Mouse (Mus musculus) testis, adult 2 months (tissue): ENCODE data around the gene Lhx2. TPM values are rescaled to one million over a fixed set of nuclear protein-coding genes. Genes with fewer than 3 reads are reported as not detected.

Source experiments
- H3K27ac ChIP-seq: fragments of 200-500 bp; 2 replicates; pipeline ENCODE4 v1.5.1; 2012; ENCODE audit warnings: low read depth, low read length; ENCODE audit not compliant: control insufficient read depth, insufficient read depth
- H3K27me3 ChIP-seq: fragments of 200-500 bp; 2 replicates; pipeline ENCODE4 v1.6.1; 2012; ENCODE audit warnings: mild to moderate bottlenecking, low read length, moderate library complexity; ENCODE audit not compliant: control insufficient read depth, insufficient read depth
- H3K36me3 ChIP-seq: fragments of 200-500 bp; 2 replicates; pipeline ENCODE4 v1.6.1; 2012; ENCODE audit warnings: mild to moderate bottlenecking, low read length; ENCODE audit not compliant: control insufficient read depth, insufficient read depth
- H3K4me1 ChIP-seq: fragments of 200-500 bp; 2 replicates; pipeline ENCODE4 v1.6.1; 2012; ENCODE audit warnings: low read length; ENCODE audit not compliant: control insufficient read depth, insufficient read depth
- H3K4me3 ChIP-seq: fragments of 200-500 bp; 2 replicates; pipeline ENCODE4 v1.5.1; 2012; ENCODE audit warnings: low read depth, mild to moderate bottlenecking, low read length, moderate library complexity, mixed read lengths; ENCODE audit not compliant: control insufficient read depth
- CTCF ChIP-seq: fragments of 200-500 bp; IDR thresholded peaks from 2 replicates; pipeline ENCODE4 v1.5.1; 2012; ENCODE audit warnings: low read depth, mild to moderate bottlenecking, inconsistent platforms, low read length, moderate library complexity; ENCODE audit not compliant: control insufficient read depth, insufficient read depth, insufficient replicate concordance
- POLR2A ChIP-seq: fragments of 200-500 bp; IDR thresholded peaks from 2 replicates; pipeline ENCODE4 v1.6.1; 2012; ENCODE audit warnings: low read depth, mild to moderate bottlenecking, inconsistent platforms, low read length, moderate library complexity; ENCODE audit not compliant: control insufficient read depth
- polyA plus RNA-seq: library from polyadenylated mRNA; depleted of rRNA; stranded (reverse); fragments of >200 nt; gene quantifications from 2 replicates; pipeline ENCODE4 v1.2.3, GENCODE M21; 2012

The Lhx2 gene
- polyA plus RNA-seq, 1 experiment = 1.0 TPM

DNA sequence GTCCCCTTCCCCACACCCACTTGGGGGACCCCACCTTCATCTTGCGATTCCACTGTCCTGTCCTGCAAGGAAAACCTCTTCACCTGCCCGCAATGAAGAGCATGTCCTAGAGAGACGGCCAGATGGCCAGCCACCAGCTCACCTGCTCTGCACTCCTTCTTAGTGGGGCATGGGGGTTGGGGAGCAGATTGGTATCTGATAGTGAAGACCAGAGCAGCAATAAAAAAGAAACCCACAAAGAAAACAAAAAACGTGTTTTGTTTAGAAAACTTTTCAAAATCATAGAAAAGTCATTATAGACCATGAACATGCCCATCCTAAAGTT is 40.4 kb downstream of the Lhx2 start:
- no peak for TF ChIP-seq CTCF
- TF ChIP-seq POLR2A = no peak
- Histone ChIP-seq H3K4me1 (peaks cover 12% of the 10 kb centered on the region), H3K27me3 (no peaks in the 10 kb centered on the region; the same call in 1 of the 2 replicates), H3K4me3 (peak overlapping the region; percentile 13), H3K27ac (no peak overlapping the region), H3K36me3 (no peaks in the 10 kb centered on the region)

DNA sequence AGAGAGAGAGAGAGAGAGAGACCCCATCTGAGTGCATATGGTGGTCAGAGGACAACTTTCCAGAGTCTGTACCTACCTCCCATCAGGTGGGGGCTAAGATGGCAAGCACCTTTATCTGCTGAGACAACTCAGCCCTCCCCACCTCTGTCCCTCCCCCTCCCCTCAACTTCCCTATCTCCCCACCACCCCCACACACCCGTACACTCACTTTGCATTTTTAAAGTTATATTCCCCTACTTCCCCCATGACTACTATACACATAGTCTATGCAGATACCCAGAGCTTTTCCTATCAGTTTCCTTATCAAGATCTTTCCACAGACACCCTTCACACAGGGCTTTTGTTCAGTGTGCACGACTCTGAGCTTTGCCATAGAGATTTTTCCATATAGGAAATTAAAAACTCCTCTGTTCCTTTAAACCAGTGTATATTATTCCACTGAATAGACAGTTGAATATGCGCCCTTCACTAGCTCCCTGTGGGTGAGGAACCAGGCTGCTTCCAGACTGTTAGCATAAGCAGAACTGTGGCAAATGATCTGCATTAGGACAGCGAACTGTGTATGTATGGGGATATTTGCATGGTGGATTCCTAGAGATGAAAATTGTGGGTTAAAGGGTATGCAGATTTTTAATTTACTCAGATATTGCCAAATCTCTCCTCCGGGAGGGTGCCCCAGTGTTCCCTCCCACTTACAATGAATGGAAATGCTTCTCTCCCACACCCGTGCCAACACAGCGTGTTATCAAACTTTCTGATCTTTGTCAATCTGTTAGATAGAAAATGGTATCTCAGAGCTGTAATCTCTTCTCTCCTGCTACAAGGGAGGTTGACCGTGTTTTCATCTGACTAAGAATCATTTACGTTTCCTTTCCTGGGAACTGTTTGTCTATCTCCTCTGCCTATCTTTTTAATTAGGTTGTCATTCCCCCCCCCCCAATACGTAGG is 41.3 kb downstream of the Lhx2 start:
- TF ChIP-seq POLR2A (no peak), CTCF (no peak)
- no peak overlapping the region for H3K27ac ChIP-seq
- no peaks in the 10 kb centered on the region; the same call in 1 of the 2 replicates for H3K27me3 ChIP-seq
- H3K36me3 ChIP-seq = no peaks in the 10 kb centered on the region
- peaks cover 12% of the 10 kb centered on the region for H3K4me1 ChIP-seq
- no peak overlapping the region for H3K4me3 ChIP-seq

DNA sequence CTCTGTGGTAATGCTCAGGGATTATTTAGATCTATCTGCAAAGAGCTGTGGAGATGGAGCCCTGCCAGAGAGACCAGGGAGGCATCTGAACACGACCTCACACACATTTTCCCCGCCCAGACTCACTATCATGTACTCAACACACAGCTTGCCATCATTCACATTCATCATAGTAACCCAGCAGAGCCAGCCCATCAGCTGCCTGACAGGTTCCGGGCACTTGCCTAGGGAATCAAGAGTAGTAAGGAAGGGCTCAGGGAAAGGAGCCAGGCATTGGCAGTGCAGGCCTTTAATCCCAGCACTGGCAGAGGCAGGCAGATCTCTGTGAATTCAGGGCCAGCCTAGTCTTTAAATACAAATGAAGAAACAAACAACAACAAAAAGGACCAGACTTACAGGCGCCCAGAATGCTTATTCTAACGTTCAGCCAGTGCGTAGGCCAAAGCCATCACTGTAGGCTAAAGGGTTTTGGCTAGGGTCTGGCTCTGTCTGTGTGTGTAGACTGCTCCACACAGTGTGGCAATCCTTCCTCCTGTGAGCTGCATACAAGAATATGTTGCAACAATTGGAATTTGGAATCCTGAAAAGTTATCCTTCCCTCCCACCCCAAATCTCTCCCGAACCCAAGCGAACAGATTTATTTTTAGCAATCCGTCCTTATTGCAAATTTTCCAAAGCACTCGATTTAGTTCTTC is 48.6 kb downstream of the Lhx2 start:
- no peaks in the 10 kb centered on the region for H3K4me1 ChIP-seq
- H3K27ac ChIP-seq = no peak overlapping the region
- no peak overlapping the region for H3K4me3 ChIP-seq
- H3K27me3 ChIP-seq = no peaks in the 10 kb centered on the region
- H3K36me3 ChIP-seq = no peaks in the 10 kb centered on the region
- TF ChIP-seq CTCF = no peak
- no peak for TF ChIP-seq POLR2A

DNA sequence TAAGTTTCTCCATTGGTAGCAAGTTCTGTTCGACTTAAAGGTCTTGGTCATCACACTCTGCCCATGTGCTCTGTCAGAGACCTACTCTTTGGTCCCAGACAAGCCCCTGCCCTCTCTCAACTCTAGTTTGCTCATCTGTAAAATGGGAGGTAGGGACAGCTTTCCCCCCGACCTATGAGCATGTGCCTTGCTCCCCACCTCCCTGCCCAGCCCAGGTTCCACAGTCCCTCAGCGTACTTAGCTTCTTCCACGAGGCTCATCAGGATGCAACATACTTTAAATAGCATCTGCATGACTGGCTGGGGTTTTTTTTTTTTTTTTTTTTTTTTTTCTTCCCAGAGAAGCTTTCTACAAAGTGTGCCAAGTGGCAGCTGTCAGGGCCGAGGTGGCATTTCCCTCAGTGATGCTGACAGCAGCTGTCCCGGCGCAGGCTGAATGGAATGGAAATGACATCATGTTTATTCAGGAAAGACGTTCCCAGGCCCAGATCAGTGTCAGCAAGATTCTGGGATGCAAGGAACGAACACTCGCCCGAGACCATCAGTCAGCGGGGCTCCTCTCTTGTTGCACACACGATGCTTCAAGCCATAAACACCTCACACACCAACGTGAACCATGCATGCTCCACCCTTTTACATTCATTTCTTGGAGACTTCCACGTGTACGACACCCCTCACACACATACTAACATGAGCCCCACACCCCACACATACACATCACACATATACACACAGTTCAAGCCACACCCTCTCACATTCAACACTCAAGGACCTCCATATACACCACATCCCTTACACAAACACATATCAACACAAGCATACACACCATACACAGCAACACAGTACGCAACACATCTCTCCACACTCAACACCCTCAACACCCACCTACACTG is 56.1 kb downstream of the Lhx2 start:
- H3K27ac ChIP-seq = no peak overlapping the region
- no peaks in the 10 kb centered on the region for H3K36me3 ChIP-seq
- H3K4me1 ChIP-seq = no peaks in the 10 kb centered on the region
- H3K27me3 ChIP-seq = no peaks in the 10 kb centered on the region
- H3K4me3 ChIP-seq = no peak overlapping the region
- TF ChIP-seq POLR2A = no peak
- TF ChIP-seq CTCF = no peak

DNA sequence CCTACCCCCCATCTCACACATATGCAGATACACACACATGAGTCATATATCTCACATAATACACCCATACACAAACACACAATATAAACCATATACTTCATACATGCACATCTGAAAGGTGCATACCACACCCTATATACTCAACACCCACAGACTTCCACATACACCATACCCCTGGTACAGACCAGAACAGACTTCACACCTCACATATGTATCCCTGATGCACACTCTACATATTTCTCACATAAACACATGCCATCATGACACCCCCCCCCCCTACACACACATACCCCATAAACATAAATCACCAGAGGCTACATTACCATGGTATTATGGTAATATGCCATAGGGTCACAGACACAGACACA is 56.8 kb downstream of the Lhx2 start:
- no peak for TF ChIP-seq POLR2A
- no peak for TF ChIP-seq CTCF
- no peak overlapping the region for H3K4me3 ChIP-seq
- H3K27ac ChIP-seq = no peak overlapping the region
- H3K36me3 ChIP-seq = no peaks in the 10 kb centered on the region
- no peaks in the 10 kb centered on the region for H3K27me3 ChIP-seq
- H3K4me1 ChIP-seq = no peaks in the 10 kb centered on the region

DNA sequence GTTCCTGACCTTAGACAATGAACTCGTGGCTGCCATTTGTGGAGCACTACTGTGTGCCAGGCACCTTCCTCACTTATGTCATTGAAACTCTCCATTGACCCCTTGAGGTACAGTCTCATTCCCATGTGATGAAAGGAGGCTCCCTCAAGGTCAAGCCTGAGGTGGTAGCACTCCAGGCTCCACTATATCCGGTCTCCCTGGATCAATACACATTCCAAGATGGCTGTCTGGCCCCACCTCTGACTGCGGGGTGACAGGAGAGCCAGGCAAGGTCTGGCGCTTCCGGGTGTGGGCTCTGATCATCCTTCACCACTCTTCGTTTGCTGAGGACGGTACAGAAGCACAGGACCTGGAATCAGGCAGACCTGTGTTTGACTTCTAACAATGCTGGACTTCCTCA is 58.2 kb downstream of the Lhx2 start:
- Histone ChIP-seq H3K36me3 (no peaks in the 10 kb centered on the region), H3K4me3 (no peak overlapping the region)
- TF ChIP-seq POLR2A (no peak), CTCF (no peak)

DNA sequence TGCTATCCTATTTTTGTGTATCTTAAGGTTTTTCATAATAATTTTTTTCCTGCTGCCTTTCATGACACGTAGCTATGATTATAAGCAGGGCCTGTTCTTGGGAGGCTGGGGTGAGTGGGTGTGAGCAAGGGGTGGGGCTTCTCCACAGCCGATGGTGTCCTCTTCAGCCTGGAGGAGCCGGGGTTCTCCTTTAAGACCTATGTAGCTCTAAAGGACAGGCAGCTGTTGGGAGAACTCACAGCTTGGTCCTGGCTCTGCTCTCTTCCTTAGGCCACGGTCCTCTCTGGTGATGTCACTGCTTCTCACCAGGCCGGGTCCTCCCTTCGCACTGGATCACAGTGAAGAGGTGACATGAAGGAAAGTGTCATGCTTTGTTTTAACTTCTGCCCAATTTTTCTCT is 58.8 kb downstream of the Lhx2 start:
- H3K4me1 ChIP-seq = no peaks in the 10 kb centered on the region
- TF ChIP-seq POLR2A = no peak
- TF ChIP-seq CTCF = no peak

More for the DNA sequence above, 58.2 kb downstream of the Lhx2 start:
- no peaks in the 10 kb centered on the region for H3K27me3 ChIP-seq
- no peak overlapping the region for H3K27ac ChIP-seq
- H3K4me1 ChIP-seq = no peaks in the 10 kb centered on the region

More for the DNA sequence above, 58.8 kb downstream of the Lhx2 start:
- H3K27ac ChIP-seq = no peak overlapping the region
- H3K4me3 ChIP-seq = no peak overlapping the region
- H3K36me3 ChIP-seq = no peaks in the 10 kb centered on the region
- no peaks in the 10 kb centered on the region for H3K27me3 ChIP-seq
